Mouse (Mus musculus): ENCODE results near the gene Olfr368.

The Olfr368 gene

GRCm38 (mm10) chr2:37326215-37326614, at the start of gene Olfr368:
Olfr368 (plus strand) TSS chr2:37326515.
- DNase-seq: no peak

- DNase-seq: no peak
Measured at GRCm38 (mm10) chr2:37333321-37333720, 7.0 kb downstream of the Olfr368 start.

DNA sequence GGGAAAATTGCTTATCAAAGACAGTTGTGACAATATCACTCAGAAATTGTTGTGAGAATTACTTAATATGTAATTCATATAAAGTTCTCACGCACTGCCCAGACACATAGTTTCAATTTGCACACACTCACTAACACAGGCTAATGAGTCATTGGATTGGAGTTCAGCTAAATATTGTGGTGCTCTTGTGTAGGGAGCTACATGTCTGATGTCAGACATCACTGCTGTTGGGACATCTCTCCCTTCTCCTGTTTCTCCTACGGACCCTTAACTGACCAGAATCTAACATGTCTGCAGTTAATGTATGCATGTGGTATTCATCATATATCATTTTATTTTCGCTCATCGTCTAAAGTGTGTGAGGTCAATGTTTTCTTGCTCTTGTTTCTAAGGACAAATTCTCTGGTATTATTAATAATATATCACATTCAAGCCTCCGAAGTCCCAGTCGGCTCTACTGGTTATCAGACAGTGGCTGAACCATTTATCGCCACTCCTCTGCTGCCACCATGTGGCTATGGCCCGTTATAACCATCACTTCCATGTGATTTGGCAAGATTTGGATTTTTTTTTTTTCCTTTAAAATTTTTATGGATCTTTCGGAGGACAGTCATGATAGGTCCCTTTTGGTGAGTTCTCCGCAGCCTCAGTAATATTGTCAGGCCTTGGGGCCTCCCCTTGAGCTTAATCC, 12.3 kb downstream of the Olfr368 start:
- peak; percentile 71 to 79 for DNase-seq

- no peak for DNase-seq
Measured at GRCm38 (mm10) chr2:37351671-37352070, 25.4 kb downstream of the Olfr368 start.

DNA sequence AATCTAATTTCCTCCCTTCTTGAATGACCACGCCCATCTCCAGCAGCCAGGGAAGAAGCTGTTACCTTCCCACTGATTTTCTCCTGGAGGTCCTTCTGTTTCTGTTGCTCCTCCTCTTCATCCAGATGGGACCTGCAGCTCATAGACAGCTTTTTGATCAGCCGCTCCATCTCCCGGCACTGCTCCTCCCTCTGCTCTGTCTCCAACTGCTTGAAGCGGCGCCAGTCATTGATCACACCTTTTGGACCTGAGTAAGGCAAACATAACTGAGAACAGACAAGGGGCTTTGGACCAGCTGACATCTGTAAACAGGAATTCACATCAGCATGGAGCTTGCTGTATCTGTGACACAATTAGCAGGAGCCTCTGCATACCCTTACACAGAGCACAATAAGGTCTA, 29.3 kb downstream of the Olfr368 start:
- no peak for DNase-seq

DNA sequence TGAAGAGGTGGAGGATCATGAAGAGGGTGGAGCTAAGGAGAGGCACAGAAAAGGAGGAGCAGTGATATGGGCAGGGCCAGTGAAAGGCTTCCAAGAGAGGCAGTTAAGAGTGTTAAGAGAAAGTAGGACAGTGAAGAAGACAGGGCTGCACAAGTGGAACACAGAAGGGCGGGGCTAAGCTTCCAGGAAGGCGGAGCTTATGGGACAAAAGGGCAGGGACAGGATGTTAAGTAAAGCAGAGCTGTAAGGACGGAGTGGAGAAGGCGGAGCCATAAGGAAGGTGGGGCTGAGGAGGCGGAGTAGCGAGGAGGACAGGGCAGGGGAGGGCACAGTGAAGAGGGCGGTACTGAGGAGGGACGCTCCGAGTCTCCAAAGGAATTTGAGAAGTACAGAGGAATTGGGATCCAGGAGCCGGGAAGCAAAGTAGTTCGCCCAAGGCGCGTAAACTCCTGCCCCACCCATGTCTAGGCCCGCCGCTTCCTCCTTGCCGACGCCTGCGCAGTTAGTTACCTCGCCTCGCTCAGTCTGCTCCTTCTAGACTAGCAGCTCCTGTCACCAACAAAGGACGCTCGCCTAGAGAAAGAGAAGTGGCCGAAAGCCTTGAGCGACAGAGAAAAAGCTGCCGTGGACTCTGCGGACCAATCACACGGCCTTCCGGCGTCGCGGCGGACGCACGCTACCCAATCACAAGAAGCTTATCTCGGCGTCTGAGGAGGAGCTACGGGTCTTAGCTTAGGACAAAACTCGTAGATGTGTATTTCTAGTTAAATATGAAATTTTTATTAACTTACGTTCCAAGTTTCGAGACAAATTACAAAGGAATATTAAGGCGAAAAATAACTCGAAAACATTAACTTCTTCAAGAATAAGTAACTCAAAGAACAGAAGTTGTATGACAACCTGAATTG, 32.6 kb downstream of the Olfr368 start, which contains the start of gene Pdcl:
Gene Pdcl (minus strand): TSS at position 700 of the 908 bp plus-strand sequence.
- DNase-seq: peak; percentile 85 to 89

DNA sequence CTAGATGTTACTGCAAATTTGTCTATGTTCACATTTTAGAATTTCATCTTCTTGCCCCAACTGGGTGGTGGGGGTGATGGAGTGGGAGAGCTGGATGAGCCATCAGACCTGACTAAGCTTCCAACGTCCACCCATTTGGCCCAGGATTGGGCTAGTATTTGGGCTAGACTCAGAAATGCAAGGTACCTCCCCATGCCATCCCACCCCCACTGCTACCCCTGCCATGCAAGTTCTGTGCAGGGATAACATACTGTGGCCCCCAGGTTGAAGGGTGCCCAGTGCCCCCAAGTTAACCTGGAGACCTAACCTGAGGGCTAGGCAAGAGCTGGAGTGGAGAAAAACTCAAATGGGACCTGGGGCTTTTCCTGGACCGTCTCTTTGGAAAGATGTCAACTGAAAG, 33.6 kb downstream of the Olfr368 start:
- DNase-seq: peak in 1 of 2 experiments; percentile 10

- DNase-seq: no peak
Measured at GRCm38 (mm10) chr2:37370651-37371050, 44.3 kb downstream of the Olfr368 start.

DNA sequence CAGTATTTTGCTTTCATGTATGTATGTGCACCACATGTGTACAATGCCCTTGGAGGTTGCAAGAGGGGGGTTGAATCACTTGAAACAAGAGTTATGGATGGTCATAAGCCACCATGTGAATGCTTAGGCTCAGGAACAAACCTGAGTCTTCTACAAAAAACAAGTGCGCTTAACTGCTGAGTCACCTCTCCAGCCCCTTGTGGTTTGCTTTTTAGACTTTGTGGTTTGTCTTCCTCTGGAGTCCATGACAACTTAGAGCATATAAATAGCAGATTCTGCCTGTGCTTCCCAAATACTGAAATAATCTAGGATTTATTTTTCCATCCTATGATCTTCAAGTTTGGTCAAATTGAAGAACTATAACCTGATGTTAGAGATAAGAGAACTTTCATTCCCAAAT, 49.7 kb downstream of the Olfr368 start:
- no peak for DNase-seq

GRCm38 (mm10) chr2:37380189-37380588, 53.9 kb downstream of the Olfr368 start:
- peak; percentile 77 to 83 for DNase-seq

All from cerebellum, postnatal 14 days (tissue).